Mouse (Mus musculus) thymus, adult 2 months (tissue): ENCODE data around the gene Tmem30a. TPM values are rescaled to one million over a fixed set of nuclear protein-coding genes. Genes with fewer than 3 reads are reported as not detected.

Experiments used
- DNase-seq: peaks from one replicate; pipeline ENCODE4 v3.0.0; 2021
- H3K27ac ChIP-seq: fragments of 200-500 bp; 2 replicates; pipeline ENCODE4 v1.5.1; 2012; ENCODE audit warnings: low read length, control low read depth; ENCODE audit not compliant: control insufficient read depth, insufficient read depth
- H3K27me3 ChIP-seq: fragments of 200-500 bp; 2 replicates; pipeline ENCODE4 v1.6.1; 2012; ENCODE audit warnings: mild to moderate bottlenecking, low read length, moderate library complexity, mixed read lengths; ENCODE audit not compliant: control insufficient read depth, insufficient read depth
- H3K36me3 ChIP-seq: fragments of 200-500 bp; 2 replicates; pipeline ENCODE4 v1.6.1; 2012; ENCODE audit warnings: mild to moderate bottlenecking, low read length, moderate library complexity; ENCODE audit not compliant: control insufficient read depth, insufficient read depth
- H3K4me1 ChIP-seq: fragments of 200-500 bp; replicated peaks from 2 replicates; pipeline ENCODE4 v1.6.1; 2012; ENCODE audit warnings: low read length; ENCODE audit not compliant: control insufficient read depth, insufficient read depth
- H3K4me3 ChIP-seq: fragments of 200-500 bp; 2 replicates; pipeline ENCODE4 v1.5.1; 2012; ENCODE audit warnings: mild to moderate bottlenecking, low read length, control low read depth, moderate library complexity; ENCODE audit not compliant: control insufficient read depth, insufficient read depth
- CTCF ChIP-seq: fragments of 200-500 bp; IDR thresholded peaks from 2 replicates; pipeline ENCODE4 v1.5.1; 2012; ENCODE audit warnings: mild to moderate bottlenecking, control low read depth, low read length, moderate library complexity, borderline replicate concordance; ENCODE audit not compliant: control insufficient read depth, poor library complexity, insufficient read depth; ENCODE audit errors: extremely low read depth
- POLR2A ChIP-seq: fragments of 200-500 bp; IDR thresholded peaks from 2 replicates; pipeline ENCODE4 v1.6.1; 2012; ENCODE audit warnings: mild to moderate bottlenecking, low read length, control low read depth, moderate library complexity; ENCODE audit not compliant: control insufficient read depth, poor library complexity, insufficient read depth; ENCODE audit errors: extremely low read depth
- whole genome bisulfite sequencing: fragments of 180-500 bp; shearing (Covaris S2); methylation state at CpG from one replicate; pipeline ENCODE4 v1.1.7; 2018; 5-methylcytosine and 5-hydroxymethylcytosine counted together
- polyA plus RNA-seq: library from polyadenylated mRNA; depleted of rRNA; stranded (reverse); fragments of >200 nt; gene quantifications from 2 replicates; pipeline ENCODE4 v1.2.3, GENCODE M21; 2012

Tmem30a gene
- polyA plus RNA-seq, 1 experiment = 50.5 TPM

- DNase-seq = no peak
- H3K4me1 ChIP-seq = no peaks in the 10 kb centered on the region
- H3K36me3 ChIP-seq = no peaks in the 10 kb centered on the region
- no peaks in the 10 kb centered on the region for H3K27me3 ChIP-seq
- no peak overlapping the region for H3K27ac ChIP-seq
- TF ChIP-seq POLR2A = no peak
- no peak for TF ChIP-seq CTCF
- 97% methylated on average over 4 of the region's 4 CpGs for WGBS
- H3K4me3 ChIP-seq = no peak overlapping the region
These were observed 28.0 kb downstream of the Tmem30a start for GRCm38 (mm10) chr9:79765329-79765728.

- Histone ChIP-seq H3K27ac (no peak overlapping the region), H3K36me3 (0 out of 2 replicates have a peak, but pooled peaks cover 3% of the 10 kb centered on the region), H3K4me1 (0 out of 2 replicates have a peak, but pooled peaks cover 2% of the 10 kb centered on the region), H3K4me3 (no peak overlapping the region), H3K27me3 (no peaks in the 10 kb centered on the region)
- DNase-seq = no peak
- 85% methylated on average over 6 of the region's 6 CpGs for WGBS
- no peak for TF ChIP-seq CTCF
- TF ChIP-seq POLR2A = no peak
These were observed 30.8 kb downstream of the Tmem30a start for GRCm38 (mm10) chr9:79762519-79762918.

- no peak for DNase-seq
- 0 out of 2 replicates have a peak, but pooled peaks cover 2% of the 10 kb centered on the region for H3K4me1 ChIP-seq
- H3K27ac ChIP-seq = no peak overlapping the region
- H3K27me3 ChIP-seq = no peaks in the 10 kb centered on the region
- WGBS = 7% methylated on average over 14 of the region's 14 CpGs
- H3K36me3 ChIP-seq = peaks cover 13% of the 10 kb centered on the region; the same call in 1 of the 2 replicates
- TF ChIP-seq POLR2A (no peak), CTCF (no peak)
- peak overlapping the region; percentile 48 for H3K4me3 ChIP-seq
These were observed 33.2 kb downstream of the Tmem30a start for GRCm38 (mm10) chr9:79760076-79760475.

GRCm38 (mm10) chr9:79759385-79760005 is 33.8 kb downstream of the Tmem30a start, which contains the start of gene Cox7a2:
Gene Cox7a2, minus strand, starts transcription at chr9:79759878.
- H3K4me1 ChIP-seq = 0 out of 2 replicates have a peak, but pooled peaks cover 2% of the 10 kb centered on the region
- under 1% methylated on average over 49 of the region's 49 CpGs for WGBS

GRCm38 (mm10) chr9:79755311-79755710 is 38.0 kb downstream of the Tmem30a start:
- 92% methylated on average over 4 of the region's 4 CpGs for WGBS
- no peak overlapping the region for H3K27ac ChIP-seq
- DNase-seq = no peak

More at GRCm38 (mm10) chr9:79759385-79760005, 33.8 kb downstream of the Tmem30a start, which contains the start of gene Cox7a2:
- Histone ChIP-seq H3K27ac (peak within 1 kb of the TSS; percentile 59), H3K4me3 (peak within 1 kb of the TSS; percentile 90), H3K27me3 (no peaks in the 10 kb centered on the region), H3K36me3 (peaks cover 16% of the 10 kb centered on the region)
- DNase-seq = peak; percentile 97
- TF ChIP-seq POLR2A (peak; percentile 71), CTCF (no peak)

GRCm38 (mm10) chr9:79751846-79752245 is 41.5 kb downstream of the Tmem30a start:
- H3K4me3 ChIP-seq = no peak overlapping the region
- H3K4me1 ChIP-seq = no peaks in the 10 kb centered on the region
- H3K36me3 ChIP-seq = peaks cover 26% of the 10 kb centered on the region
- 92% methylated on average over 8 of the region's 8 CpGs for WGBS
- DNase-seq = no peak
- TF ChIP-seq POLR2A (no peak), CTCF (no peak)
- no peak overlapping the region for H3K27ac ChIP-seq
- no peaks in the 10 kb centered on the region for H3K27me3 ChIP-seq

More at GRCm38 (mm10) chr9:79755311-79755710, 38.0 kb downstream of the Tmem30a start:
- TF ChIP-seq POLR2A = no peak
- TF ChIP-seq CTCF = no peak
- Histone ChIP-seq H3K27me3 (no peaks in the 10 kb centered on the region), H3K4me1 (0 out of 2 replicates have a peak, but pooled peaks cover 2% of the 10 kb centered on the region), H3K36me3 (peaks cover 33% of the 10 kb centered on the region), H3K4me3 (no peak overlapping the region)

- Histone ChIP-seq H3K36me3 (peaks cover 26% of the 10 kb centered on the region), H3K27ac (no peak overlapping the region), H3K4me1 (no peaks in the 10 kb centered on the region), H3K4me3 (no peak overlapping the region), H3K27me3 (no peaks in the 10 kb centered on the region)
- DNase-seq = no peak
- 60% methylated on average over 7 of the region's 7 CpGs for WGBS
- TF ChIP-seq POLR2A = no peak
- no peak for TF ChIP-seq CTCF
These were observed 42.6 kb downstream of the Tmem30a start for GRCm38 (mm10) chr9:79750709-79751108.
